Mouse (Mus musculus): ENCODE data around the gene Ugt1a6b.
"Not testable (repeated sequence)": the region's sequence is repeated elsewhere in the genome, so short reads cannot be mapped to it uniquely, and the experiment has no call there.

The Ugt1a6b gene

DNA sequence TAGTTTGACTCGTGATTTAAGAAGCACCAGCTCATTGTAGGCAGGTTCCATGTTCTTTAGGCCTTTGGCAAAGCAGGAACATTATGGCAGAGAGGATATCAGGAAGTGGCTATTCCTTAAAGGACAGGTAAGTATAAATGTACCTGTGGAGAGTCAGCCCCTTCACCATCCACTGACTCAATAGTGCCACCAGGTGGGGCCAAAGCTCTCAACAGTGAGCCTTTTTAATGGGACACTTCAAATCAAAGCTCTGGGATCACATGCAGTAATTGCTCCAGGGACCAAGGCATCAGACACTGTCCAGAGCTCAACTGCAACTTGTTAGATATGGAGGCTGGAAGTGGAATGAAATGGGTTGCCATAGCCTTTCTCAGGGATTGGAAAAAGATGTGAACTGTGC, 18.5 kb downstream of the Ugt1a6b start:
- not testable (repeated sequence) for DNase-seq (ENCODE audit: low read depth)

DNA sequence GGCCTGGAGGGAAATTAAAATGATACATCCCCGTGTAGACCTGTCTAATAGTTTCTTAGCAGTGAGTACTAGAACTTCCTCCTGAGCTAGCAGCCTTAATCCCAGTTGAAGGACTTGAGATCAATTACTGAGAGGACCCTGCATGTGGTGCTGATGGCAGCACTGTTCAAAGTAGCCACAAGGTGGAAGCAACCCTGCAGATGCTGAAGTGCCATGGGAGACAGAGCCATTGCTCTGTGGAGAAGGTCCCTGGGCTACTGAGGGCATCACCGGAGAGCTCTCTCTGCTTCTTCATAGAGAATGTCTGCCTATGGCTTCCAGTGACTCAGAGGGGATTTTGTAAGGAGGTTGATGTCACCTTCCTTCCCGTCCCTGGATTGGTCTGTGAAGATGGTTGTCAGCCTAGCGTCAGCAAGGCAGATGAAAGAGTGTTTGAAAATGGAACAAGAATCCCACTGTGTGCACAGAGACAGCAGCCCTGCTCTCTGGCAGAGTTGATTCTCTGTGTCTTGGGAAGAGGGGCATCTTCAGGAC, 22.8 kb downstream of the Ugt1a6b start:
- DNase-seq (ENCODE audit: low read depth): not testable (repeated sequence)

DNA sequence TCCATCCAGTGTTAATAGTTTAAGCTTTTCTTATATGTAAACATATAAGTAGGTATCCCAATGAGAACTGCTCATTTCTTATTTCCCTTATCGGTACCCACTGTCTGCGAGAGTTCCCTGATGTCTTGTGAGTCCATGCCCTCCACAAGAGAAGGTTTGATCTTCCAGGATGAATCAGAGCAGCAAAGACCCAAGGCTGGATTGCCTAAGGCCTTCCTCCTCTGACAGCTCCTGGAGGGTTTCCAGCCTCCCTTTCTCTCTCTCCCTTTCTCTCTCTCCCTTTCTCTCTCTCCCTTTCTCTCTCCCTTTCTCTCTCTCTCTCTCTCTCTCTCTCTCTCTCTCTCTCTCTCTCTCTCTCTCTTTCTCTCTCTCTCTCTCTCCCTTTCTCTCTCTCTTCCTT, 26.0 kb downstream of the Ugt1a6b start:
- not testable (repeated sequence) for DNase-seq (ENCODE audit: low read depth)

- not testable (repeated sequence) for DNase-seq (ENCODE audit: low read depth)
Measured at GRCm38 (mm10) chr1:88130223-88130622, 27.2 kb downstream of the Ugt1a6b start.

- DNase-seq (ENCODE audit: low read depth): no peak
Measured at GRCm38 (mm10) chr1:88133908-88134456, 30.9 kb downstream of the Ugt1a6b start.

- peak; percentile 68 for DNase-seq (ENCODE audit: low read depth)
Measured at GRCm38 (mm10) chr1:88134457-88135011, 31.5 kb downstream of the Ugt1a6b start, which contains the start of gene Ugt1a6a. Gene Ugt1a6a, plus strand, starts transcription at chr1:88134809.

GRCm38 (mm10) chr1:88135229-88135904, 32.3 kb downstream of the Ugt1a6b start:
- DNase-seq (ENCODE audit: low read depth): not testable (repeated sequence)

- DNase-seq (ENCODE audit: low read depth): no peak
Measured at GRCm38 (mm10) chr1:88136646-88137045, 33.6 kb downstream of the Ugt1a6b start.

GRCm38 (mm10) chr1:88137264-88137663, 34.2 kb downstream of the Ugt1a6b start:
- DNase-seq (ENCODE audit: low read depth): no peak

GRCm38 (mm10) chr1:88138145-88138544, 35.1 kb downstream of the Ugt1a6b start:
- DNase-seq (ENCODE audit: low read depth): no peak

DNA sequence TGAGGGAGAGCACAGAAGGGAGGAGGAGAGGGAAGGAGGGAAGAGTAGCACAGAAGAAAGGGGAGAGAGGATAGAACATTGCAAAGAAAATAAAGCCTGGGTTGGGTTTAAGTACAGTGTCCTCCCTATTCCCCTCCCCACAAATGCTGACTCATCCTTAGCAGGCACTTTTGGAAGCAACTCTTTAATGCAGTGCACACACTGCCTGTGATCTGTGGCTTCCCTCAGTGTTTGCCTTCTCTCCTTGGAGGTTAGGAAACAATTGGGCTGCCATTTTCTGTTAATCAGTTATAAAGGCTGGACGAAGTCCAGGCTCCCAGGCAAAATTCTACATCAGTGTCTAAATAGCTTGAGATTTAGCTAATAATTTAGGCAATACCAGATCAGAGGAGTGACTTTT, 37.4 kb downstream of the Ugt1a6b start:
- not testable (repeated sequence) for DNase-seq (ENCODE audit: low read depth)

- not testable (repeated sequence) for DNase-seq (ENCODE audit: low read depth)
Measured at GRCm38 (mm10) chr1:88143966-88144675, 41.1 kb downstream of the Ugt1a6b start.

DNA sequence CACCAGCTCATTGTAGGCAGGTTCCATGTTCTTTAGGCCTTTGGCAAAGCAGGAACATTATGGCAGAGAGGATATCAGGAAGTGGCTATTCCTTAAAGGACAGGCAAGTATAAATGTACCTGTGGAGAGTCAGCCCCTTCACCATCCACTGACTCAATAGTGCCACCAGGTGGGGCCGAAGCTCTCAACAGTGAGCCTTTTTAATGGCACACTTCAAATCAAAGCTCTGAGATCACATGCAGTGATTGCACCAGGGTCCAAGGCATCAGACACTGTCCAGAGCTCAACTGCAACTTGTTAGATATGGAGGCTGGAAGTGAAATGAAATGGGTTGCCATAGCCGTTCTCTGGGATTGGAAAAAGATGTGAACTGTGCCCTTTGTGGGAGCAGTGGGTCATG, 42.2 kb downstream of the Ugt1a6b start:
- not testable (repeated sequence) for DNase-seq (ENCODE audit: low read depth)

DNA sequence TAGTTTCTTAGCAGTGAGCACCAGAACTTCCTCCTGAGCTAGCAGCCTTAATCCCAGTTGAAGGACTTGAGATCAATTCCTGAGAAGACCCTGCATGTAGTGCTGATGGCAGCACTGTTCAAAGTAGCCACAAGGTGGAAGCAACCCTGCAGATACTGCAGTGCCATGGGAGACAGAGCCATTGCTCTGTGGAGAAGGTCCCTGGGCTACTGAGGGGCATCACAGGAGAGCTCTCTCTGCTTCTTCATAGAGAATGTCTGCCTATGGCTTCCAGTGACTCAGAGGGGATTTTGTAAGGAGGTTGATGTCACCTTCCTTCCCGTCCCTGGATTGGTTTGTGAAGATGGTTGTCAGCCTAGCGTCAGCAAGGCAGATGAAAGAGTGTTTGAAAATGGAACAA, 47.1 kb downstream of the Ugt1a6b start:
- not testable (repeated sequence) for DNase-seq (ENCODE audit: low read depth)

DNA sequence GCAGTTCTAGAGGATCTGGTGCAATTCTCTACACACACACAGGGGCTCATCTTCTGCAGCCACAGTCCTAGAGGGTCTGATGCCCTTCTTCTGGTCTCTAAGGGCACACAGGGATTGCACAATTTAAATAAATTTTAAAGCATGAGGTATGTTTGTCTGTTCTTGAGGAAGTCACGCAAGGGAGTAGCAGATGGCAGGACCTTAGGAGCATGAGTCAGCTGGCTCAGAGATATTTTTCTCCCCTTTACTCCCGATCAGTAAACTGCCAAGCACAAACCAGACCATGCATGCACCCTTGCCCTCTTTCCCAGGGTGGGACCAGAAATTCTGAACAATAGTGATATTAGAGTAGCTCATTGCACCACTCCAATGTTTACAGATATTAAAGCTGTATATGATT, 55.4 kb downstream of the Ugt1a6b start:
- no peak for DNase-seq (ENCODE audit: low read depth)

DNA sequence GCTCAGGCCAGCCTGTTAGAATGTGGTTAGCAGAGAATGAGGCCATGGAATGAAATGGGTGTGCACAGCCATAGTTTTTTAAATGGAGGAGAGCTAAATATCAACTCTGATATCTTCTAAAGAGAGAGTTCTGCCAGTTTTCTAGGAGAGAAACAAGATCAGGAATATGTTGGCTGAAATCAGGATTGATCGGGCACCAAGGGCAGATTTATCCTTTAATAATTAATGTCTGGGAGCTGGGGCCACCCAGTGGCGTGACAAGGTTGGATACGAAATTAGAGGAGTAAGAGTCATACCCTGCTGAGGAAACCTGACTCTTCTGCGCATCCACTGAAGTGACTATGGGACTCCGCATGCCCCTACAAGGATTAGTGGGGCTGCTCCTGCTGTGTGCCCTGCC, 62.7 kb downstream of the Ugt1a6b start, which contains the start of gene Ugt1a5:
Gene Ugt1a5 (plus strand): TSS at position 302 of the 400 bp plus-strand sequence.
- DNase-seq (ENCODE audit: low read depth): no peak

DNA sequence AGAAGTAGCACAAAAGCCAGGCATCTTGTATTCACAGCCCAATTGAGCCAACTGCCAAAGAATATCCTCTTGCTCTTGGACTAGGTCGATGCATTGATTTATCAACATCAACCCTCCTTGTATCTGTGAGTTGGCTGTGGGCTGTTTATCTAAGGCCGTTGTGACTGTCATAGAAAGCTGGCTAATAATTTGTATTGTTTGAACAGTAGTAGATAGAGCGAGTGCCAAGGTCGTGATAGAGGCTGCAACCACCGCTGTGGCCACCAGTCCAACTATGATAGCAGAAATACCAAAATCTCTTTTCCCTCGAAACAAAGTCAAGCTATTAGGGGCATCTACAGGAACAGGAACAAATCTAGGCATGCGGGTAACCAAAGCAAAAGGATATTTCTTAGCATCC, 69.1 kb downstream of the Ugt1a6b start:
- not testable (repeated sequence) for DNase-seq (ENCODE audit: low read depth)

DNA sequence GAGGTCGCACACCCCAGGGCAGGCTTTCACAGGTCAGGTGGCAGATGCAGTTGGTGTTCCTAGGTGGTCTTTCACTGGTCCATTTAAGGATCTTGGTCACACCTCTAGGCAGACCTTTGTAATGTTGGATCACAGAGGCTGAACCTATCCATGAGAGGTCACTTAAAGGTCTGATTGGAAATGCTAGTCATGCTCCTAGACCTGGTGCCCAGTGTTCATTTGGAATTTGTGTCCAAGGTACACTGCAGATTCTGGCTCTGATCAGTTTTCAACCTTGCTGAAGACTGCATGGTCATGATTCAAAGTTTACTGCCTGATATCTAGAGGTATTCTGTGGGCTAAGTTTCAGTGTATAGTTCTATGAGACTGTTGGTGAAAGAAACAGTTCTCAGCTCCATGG, 76.6 kb downstream of the Ugt1a6b start:
- DNase-seq (ENCODE audit: low read depth): no peak

DNA sequence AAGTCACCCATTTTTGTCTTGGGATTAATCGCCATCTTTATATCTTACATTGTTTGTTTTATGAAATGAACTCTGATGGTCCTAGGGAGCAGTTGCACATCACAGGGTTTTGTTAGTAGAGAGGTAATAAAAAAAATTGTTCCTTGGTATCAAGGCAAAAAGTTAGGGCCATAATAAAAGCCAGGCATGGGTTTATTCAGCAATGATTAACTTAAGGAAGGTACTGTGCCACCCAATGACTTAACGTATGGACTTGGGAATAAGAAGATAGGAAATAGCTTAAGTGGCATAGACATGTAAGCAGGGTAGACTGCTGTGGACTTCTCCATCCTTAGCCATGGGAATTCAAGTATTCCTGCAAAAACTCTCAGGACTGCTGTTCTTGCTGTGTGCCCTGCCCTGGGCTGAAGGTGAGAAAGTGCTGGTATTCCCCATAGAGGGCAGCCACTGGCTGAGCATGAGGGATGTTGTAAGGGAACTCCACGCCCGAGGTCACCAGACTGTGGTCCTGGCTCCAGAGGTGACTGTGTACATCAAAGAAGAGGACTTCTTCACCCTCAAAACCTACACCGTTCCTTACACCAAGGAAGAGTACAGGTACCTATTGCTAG, 83.4 kb downstream of the Ugt1a6b start:
- no peak for DNase-seq (ENCODE audit: low read depth)

DNA sequence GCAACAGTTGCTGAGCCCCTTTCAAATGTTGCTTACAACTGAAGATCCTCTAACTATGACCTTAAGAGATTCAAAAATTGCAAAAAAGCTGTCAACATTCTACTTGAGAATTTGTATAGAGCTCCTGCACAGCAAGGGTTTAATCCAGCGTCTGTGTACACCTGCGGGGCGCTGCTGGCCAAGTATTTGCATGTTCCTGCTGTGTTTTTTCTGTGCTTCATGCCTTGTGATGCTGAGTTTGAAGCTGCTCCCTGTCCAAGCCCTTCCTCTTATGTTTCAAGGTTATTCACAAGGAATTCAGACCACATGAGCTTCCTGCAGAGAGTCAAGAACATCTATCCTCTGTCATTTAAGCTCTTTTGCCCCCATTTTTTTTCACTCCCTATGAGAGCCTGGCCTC, 89.1 kb downstream of the Ugt1a6b start:
- no peak for DNase-seq (ENCODE audit: low read depth)

- DNase-seq (ENCODE audit: low read depth): no peak
Measured at GRCm38 (mm10) chr1:88195687-88196086, 92.6 kb downstream of the Ugt1a6b start.

DNA sequence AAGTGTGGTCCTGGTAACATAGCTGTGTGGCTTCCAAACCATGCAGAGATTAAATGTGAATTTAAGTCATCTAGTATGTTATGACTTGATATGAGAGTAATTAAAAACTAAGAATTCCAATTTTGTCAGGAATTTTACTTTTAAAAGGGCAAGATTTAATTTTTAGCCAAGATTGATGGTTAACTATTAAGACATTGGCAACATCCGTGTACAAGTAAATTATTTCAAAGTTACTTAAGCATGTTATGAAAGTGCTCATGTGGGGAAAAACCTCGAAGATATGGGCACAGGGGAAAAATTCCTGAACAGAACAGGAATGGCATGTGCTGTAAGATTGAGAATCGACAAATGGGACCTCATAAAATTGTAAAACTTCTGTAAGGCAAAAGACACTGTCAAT, 94.4 kb downstream of the Ugt1a6b start:
- DNase-seq (ENCODE audit: low read depth): no peak

All from fibroblast of lung, adult 2 months (primary cell).